ENCODE assay signal across 7 mouse cellular contexts in genomic region chr8:122140411-122140810, GRCm38 (mm10).
"Had no signal": no experiment of that assay in that cellular context is flagged by ENCODE, and none has a peak within 500 bp of the region (broad histone marks: within the 10 kb centered on the region; RNA-seq: fewer than 3 reads in every experiment).

No protein-coding gene starts in this region.

- H3K4me1 ChIP-seq: lung, embryonic 15.5 days; midbrain, embryonic 12.5 days; neural tube, embryonic 13.5 days; neural tube, embryonic 15.5 days had no signal

- H3K36me3 ChIP-seq: lung, embryonic 15.5 days; midbrain, embryonic 10.5 days; midbrain, embryonic 12.5 days; neural tube, embryonic 13.5 days; neural tube, embryonic 15.5 days had no signal

- H3K9me3 ChIP-seq: lung, embryonic 15.5 days; midbrain, embryonic 10.5 days; midbrain, embryonic 12.5 days; neural tube, embryonic 13.5 days; neural tube, embryonic 15.5 days had no signal

- H3K4me3 ChIP-seq: lung, embryonic 15.5 days; midbrain, embryonic 10.5 days; midbrain, embryonic 12.5 days; neural tube, embryonic 13.5 days; neural tube, embryonic 15.5 days had no signal

- DNase-seq: right cerebral cortex, postnatal 25 days; thymus, adult 18-20 months had no signal

- H3K27me3 ChIP-seq: lung, embryonic 15.5 days; midbrain, embryonic 12.5 days; neural tube, embryonic 13.5 days; neural tube, embryonic 15.5 days had no signal

- H3K27ac ChIP-seq: lung, embryonic 15.5 days; midbrain, embryonic 10.5 days; midbrain, embryonic 12.5 days; neural tube, embryonic 13.5 days; neural tube, embryonic 15.5 days had no signal
